Mouse (Mus musculus): ENCODE results near the gene Snu13. TPM values are rescaled to one million over a fixed set of nuclear protein-coding genes. Genes with fewer than 3 reads are reported as not detected.
A peak's percentile ranks its signal among the peaks of the same experiment; 100 is the strongest.

The Snu13 gene
- polyA plus RNA-seq, 1 experiment, result 134 TPM

DNA sequence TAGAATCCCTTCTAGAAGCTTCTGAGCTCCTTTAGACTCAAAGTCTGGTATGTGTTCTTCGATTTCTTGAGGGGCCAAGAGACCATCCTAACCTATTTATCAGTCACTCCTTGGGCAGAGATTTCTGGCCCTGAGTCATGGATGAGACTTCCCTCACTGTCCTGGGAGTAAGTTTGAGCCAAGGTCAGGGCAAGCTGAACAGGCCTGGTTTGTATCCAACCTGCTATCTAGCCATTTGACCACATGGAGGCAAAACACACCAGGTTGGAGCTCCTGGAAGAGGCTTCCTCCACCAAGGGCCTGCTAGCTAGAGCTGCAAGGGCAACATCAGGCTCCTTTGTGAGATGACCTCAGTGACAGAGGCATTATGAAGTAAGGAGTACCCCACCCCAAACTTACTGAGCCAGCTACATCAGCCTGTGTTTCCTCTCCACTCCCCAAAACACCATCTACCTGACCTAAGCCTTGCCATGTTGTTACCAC is 11.4 kb upstream of the Snu13 start, which contains the start of gene 4930407I10Rik:
Gene 4930407I10Rik (plus strand): TSS at position 433 of the 483 bp plus-strand sequence.
- H3K4me1 ChIP-seq (replicated peaks; ENCODE audit: control insufficient read depth, insufficient read depth, low read length), result no peaks in the 10 kb centered on the region
- TF ChIP-seq CTCF (IDR thresholded peaks at IDR 0.05; ENCODE audit: borderline replicate concordance, control insufficient read depth, extremely low read depth, insufficient read depth, low read length, poor library complexity), result no peak
- TF ChIP-seq POLR2A (IDR thresholded peaks at IDR 0.05; ENCODE audit: control insufficient read depth, extremely low read depth, insufficient read depth, low read length, poor library complexity), result no peak
- no peak within 1 kb of the TSS for H3K4me3 ChIP-seq (ENCODE audit: control insufficient read depth, insufficient read depth, low read length)
- no peaks in the 10 kb centered on the region for H3K27me3 ChIP-seq (ENCODE audit: control insufficient read depth, insufficient read depth, low read length)
- DNase-seq, result no peak
- no peak within 1 kb of the TSS for H3K27ac ChIP-seq (ENCODE audit: control insufficient read depth, insufficient read depth, low read length)
- 92% methylated on average over 1 of the region's 1 CpGs for WGBS
- H3K36me3 ChIP-seq (ENCODE audit: control insufficient read depth, insufficient read depth, low read length), result no peaks in the 10 kb centered on the region

DNA sequence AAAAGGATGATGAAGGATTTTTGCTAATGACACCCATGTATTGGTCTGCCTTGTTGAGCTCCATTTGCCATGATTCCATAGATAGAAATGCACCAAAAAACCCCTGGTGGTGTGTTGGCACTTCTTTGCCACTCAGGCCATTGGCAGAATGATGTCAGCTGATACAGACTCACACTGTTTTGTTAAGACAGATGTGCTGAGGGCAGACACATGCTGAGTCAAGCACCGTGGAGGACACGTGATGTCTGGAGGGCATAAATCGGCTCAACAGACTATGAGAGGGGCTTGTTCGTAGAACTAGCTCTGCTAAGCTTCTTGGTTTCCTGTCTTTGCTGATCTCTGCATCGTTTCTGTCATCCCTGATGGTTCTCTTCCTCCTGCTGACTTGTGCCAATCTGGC is 5.1 kb upstream of the Snu13 start:
- 70% methylated on average over 5 of the region's 5 CpGs for WGBS
- no peak for DNase-seq
- Histone ChIP-seq H3K4me3 (ENCODE audit: control insufficient read depth, insufficient read depth, low read length) (no peak overlapping the region), H3K4me1 (replicated peaks; ENCODE audit: control insufficient read depth, insufficient read depth, low read length) (peaks cover 2% of the 10 kb centered on the region; the same call in 1 of the 2 replicates), H3K36me3 (ENCODE audit: control insufficient read depth, insufficient read depth, low read length) (no peaks in the 10 kb centered on the region), H3K27me3 (ENCODE audit: control insufficient read depth, insufficient read depth, low read length) (no peaks in the 10 kb centered on the region), H3K27ac (ENCODE audit: control insufficient read depth, insufficient read depth, low read length) (no peak overlapping the region)
- no peak for TF ChIP-seq POLR2A (IDR thresholded peaks at IDR 0.05; ENCODE audit: control insufficient read depth, extremely low read depth, insufficient read depth, low read length, poor library complexity)
- TF ChIP-seq CTCF (IDR thresholded peaks at IDR 0.05; ENCODE audit: borderline replicate concordance, control insufficient read depth, extremely low read depth, insufficient read depth, low read length, poor library complexity), result no peak

DNA sequence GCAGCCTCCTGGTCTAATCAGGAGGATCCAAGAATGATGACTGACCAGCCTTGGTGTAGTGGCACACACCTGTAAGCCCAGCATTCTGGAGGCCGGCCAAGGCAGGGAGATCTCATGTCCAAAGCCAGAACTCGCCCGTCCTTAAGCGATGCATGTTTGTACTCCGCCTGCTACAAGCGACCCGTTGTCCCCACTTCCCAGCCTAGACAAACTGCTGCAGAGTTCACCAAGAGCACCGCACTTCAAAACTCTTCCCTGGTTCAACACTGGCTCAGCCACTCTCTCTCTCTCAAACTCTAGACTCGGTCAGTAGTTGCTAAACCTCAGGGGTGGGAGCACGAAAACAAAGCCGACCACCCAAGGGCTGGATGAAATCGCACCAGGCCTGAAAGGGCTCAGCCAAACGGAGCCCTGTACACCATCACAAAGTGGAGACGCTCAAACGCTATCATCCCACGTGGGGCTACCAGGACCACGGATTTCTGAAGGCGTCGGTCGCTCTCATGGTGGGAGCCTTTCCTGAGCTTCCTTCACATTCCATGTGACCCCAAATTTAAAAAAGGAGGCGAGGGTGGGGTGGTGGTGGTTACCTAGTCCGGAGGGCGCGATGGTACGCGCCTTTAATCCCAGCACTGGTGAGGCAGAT is 1.0 kb downstream of the Snu13 start:
- TF ChIP-seq POLR2A (IDR thresholded peaks at IDR 0.05; ENCODE audit: control insufficient read depth, extremely low read depth, insufficient read depth, low read length, poor library complexity), result no peak
- no peak for TF ChIP-seq CTCF (IDR thresholded peaks at IDR 0.05; ENCODE audit: borderline replicate concordance, control insufficient read depth, extremely low read depth, insufficient read depth, low read length, poor library complexity)
- H3K4me3 ChIP-seq (ENCODE audit: control insufficient read depth, insufficient read depth, low read length), result peak overlapping the region; percentile 84
- no peaks in the 10 kb centered on the region for H3K27me3 ChIP-seq (ENCODE audit: control insufficient read depth, insufficient read depth, low read length)
- no peak overlapping the region for H3K27ac ChIP-seq (ENCODE audit: control insufficient read depth, insufficient read depth, low read length)
- peaks cover 14% of the 10 kb centered on the region for H3K4me1 ChIP-seq (replicated peaks; ENCODE audit: control insufficient read depth, insufficient read depth, low read length)
- 1% methylated on average over 26 of the region's 26 CpGs for WGBS
- DNase-seq, result no peak
- peaks cover 14% of the 10 kb centered on the region for H3K36me3 ChIP-seq (ENCODE audit: control insufficient read depth, insufficient read depth, low read length)

DNA sequence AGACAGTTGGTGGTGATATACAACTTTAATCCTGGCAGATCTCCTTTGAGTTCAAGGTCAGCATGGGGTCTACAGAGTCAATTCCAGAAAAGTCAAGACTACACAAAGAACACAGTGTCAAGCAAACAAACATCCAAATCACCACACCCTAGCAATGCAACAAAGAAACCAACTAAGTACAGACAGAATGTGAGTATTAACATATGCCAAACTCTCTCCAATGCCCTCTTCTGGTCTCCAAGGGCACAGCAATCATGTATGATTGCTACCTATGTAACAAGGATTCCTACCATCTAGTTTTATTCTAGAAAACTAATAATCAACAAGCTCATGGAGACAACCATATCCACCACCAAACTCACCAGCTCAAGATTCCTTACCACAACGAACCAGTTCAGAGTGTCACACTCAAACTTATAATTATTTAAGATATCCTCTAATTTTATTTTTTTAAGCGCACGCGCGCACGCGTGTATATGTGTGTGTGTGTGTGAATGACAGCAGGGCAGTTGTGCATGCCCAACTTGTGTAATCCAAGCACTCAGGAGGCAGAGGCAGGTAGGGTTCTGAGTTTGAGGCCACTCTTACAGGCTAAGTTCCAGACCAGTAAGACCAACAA is 3.1 kb downstream of the Snu13 start:
- TF ChIP-seq CTCF (IDR thresholded peaks at IDR 0.05; ENCODE audit: borderline replicate concordance, control insufficient read depth, extremely low read depth, insufficient read depth, low read length, poor library complexity), result no peak
- TF ChIP-seq POLR2A (IDR thresholded peaks at IDR 0.05; ENCODE audit: control insufficient read depth, extremely low read depth, insufficient read depth, low read length, poor library complexity), result no peak
- Histone ChIP-seq H3K4me1 (replicated peaks; ENCODE audit: control insufficient read depth, insufficient read depth, low read length) (peaks cover 14% of the 10 kb centered on the region), H3K27me3 (ENCODE audit: control insufficient read depth, insufficient read depth, low read length) (no peaks in the 10 kb centered on the region), H3K4me3 (ENCODE audit: control insufficient read depth, insufficient read depth, low read length) (no peak overlapping the region), H3K27ac (ENCODE audit: control insufficient read depth, insufficient read depth, low read length) (no peak overlapping the region), H3K36me3 (ENCODE audit: control insufficient read depth, insufficient read depth, low read length) (peaks cover 33% of the 10 kb centered on the region)
- WGBS, result 92% methylated on average over 7 of the region's 7 CpGs
- DNase-seq, result peak; percentile 55

DNA sequence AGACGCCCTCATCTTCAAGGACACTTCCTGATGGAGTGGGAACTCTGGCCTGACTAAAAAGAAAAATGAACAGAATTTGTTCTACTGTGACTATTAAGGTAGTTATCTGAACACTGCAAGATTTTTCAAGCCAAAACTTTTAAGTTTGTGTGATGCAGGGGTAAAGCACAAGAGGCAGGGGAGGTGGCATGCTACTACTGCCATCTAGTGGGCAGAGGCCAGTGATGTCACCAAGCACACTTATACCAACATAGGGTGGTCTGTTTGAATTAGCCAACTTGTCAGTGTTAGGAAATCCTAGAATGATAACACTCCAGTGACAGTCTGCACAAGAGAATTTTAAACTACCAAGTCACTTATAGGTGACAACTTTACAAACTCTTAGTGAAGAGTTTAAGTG is 6.7 kb downstream of the Snu13 start:
- no peaks in the 10 kb centered on the region for H3K27me3 ChIP-seq (ENCODE audit: control insufficient read depth, insufficient read depth, low read length)
- H3K4me1 ChIP-seq (replicated peaks; ENCODE audit: control insufficient read depth, insufficient read depth, low read length), result peaks cover 7% of the 10 kb centered on the region
- H3K36me3 ChIP-seq (ENCODE audit: control insufficient read depth, insufficient read depth, low read length), result peaks cover 68% of the 10 kb centered on the region
- TF ChIP-seq POLR2A (IDR thresholded peaks at IDR 0.05; ENCODE audit: control insufficient read depth, extremely low read depth, insufficient read depth, low read length, poor library complexity) (no peak), CTCF (IDR thresholded peaks at IDR 0.05; ENCODE audit: borderline replicate concordance, control insufficient read depth, extremely low read depth, insufficient read depth, low read length, poor library complexity) (no peak)
- no peak overlapping the region for H3K4me3 ChIP-seq (ENCODE audit: control insufficient read depth, insufficient read depth, low read length)
- no peak overlapping the region for H3K27ac ChIP-seq (ENCODE audit: control insufficient read depth, insufficient read depth, low read length)
- 89% methylated on average over 1 of the region's 1 CpGs for WGBS
- peak; percentile 62 for DNase-seq

DNA sequence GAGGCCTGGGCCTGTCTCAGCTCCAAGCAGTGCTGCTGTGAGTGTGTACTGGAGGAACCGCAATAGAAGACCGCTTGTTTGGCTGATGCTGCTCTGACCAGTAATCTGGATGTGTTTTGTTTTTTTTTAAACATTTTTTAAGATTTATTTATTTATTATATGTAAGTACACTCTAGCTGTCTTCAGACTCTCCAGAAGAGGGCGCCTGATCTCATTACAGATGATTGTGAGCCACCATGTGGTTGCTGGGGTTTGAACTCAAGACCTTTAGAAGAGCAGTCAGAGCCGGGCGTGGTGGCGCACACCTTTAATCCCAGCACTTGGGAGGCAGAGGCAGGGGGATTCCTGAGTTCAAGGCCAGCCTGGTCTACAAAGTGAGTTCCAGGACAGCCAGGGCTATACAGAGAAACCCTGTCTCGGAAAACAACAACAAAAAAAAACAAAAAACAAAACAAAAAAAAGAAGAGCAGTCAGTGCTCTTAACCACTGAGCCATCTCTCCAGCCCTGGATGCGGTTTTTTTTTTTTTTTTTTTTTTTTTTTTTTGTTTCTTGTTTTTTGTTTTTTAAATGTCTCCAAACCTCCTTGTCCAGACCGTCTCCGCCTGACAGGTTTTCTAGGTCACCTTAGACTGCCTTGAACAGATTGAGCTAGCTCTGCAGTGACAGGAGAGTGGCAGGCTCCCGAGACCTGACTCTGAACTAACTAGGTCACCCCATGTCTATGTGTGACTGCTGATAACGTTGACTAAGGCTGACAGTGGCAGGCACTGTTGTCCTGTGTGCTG is 11.3 kb downstream of the Snu13 start:
- H3K36me3 ChIP-seq (ENCODE audit: control insufficient read depth, insufficient read depth, low read length), result peaks cover 91% of the 10 kb centered on the region
- WGBS, result 73% methylated on average over 12 of the region's 12 CpGs
- DNase-seq, result no peak
- H3K4me1 ChIP-seq (replicated peaks; ENCODE audit: control insufficient read depth, insufficient read depth, low read length), result peaks cover 28% of the 10 kb centered on the region
- TF ChIP-seq CTCF (IDR thresholded peaks at IDR 0.05; ENCODE audit: borderline replicate concordance, control insufficient read depth, extremely low read depth, insufficient read depth, low read length, poor library complexity) (no peak), POLR2A (IDR thresholded peaks at IDR 0.05; ENCODE audit: control insufficient read depth, extremely low read depth, insufficient read depth, low read length, poor library complexity) (no peak)
- H3K27me3 ChIP-seq (ENCODE audit: control insufficient read depth, insufficient read depth, low read length), result no peaks in the 10 kb centered on the region
- no peak overlapping the region for H3K4me3 ChIP-seq (ENCODE audit: control insufficient read depth, insufficient read depth, low read length)
- peak overlapping the region; percentile 28; the same call in 1 of the 2 replicates for H3K27ac ChIP-seq (ENCODE audit: control insufficient read depth, insufficient read depth, low read length)
